Mouse (Mus musculus) liver, embryonic 14.5 days (tissue): ENCODE measurements at regions not wholly inside any gene's neighbourhood (a gene's known extent, or its start where the extent isn't known, plus 50 kb on each side); places are given as distances from the start of the nearest gene placed in this dataset.

ENCODE experiments used
- CTCF ChIP-seq: IDR thresholded peaks from 2 replicates; pipeline ENCODE4 v1.5.1; 2016; ENCODE audit warnings: antibody characterized with exemption, low read depth, control low read depth
- EP300 ChIP-seq: IDR thresholded peaks from 2 replicates; pipeline ENCODE4 v1.6.1; 2016; ENCODE audit warnings: antibody characterized with exemption, low read depth

DNA sequence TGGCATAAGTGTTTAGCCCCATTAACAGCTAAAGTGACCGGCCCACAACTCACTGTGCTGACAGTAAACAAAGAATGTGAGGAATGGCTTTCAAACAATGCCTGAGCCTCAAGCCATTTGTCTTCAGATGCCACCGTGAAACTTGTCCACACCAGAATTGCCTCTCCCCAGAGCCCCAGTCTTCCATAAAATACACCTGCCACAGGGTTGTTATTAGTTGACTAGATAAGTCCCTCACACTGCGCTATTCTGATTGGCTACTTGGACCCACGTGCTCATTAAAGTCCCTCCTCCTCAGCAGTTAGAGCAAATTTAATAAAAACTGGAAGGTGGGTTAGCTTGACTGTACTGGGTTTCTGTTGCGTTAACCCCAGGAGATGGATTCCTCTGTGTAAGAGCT, 167.7 kb upstream of the Otx2 start:
- TF ChIP-seq CTCF, result no peak
- no peak for TF ChIP-seq EP300
